Mouse (Mus musculus): ENCODE results near the gene Olfr1086.
"Not testable (repeated sequence)": the region's sequence is repeated elsewhere in the genome, so short reads cannot be mapped to it uniquely, and the experiment has no call there.

The Olfr1086 gene

GRCm38 (mm10) chr2:86679992-86680391 lies at the start of gene Olfr1086:
Gene Olfr1086 (minus strand): TSS chr2:86680092.
- no peak for DNase-seq (ENCODE audit: low spot score in 2 of 2)

- DNase-seq (ENCODE audit: low spot score in 2 of 2), result no peak
These were observed 18.4 kb upstream of the Olfr1086 start, which contains the start of gene Olfr1087 for GRCm38 (mm10) chr2:86698295-86698694. Gene Olfr1087 (minus strand): TSS chr2:86698395.

- no peak for DNase-seq (ENCODE audit: low spot score in 2 of 2)
These were observed 18.0 kb downstream of the Olfr1086 start, which contains the start of gene Olfr1085 for GRCm38 (mm10) chr2:86661919-86662318. Gene Olfr1085 (minus strand): TSS chr2:86662019.

GRCm38 (mm10) chr2:86639625-86640024 lies 40.3 kb downstream of the Olfr1086 start, which contains the start of gene Olfr1084:
Gene Olfr1084 (minus strand): TSS chr2:86639725.
- not testable (repeated sequence) for DNase-seq (ENCODE audit: low spot score in 2 of 2)

Data from heart, adult 9 months (tissue).